Mouse (Mus musculus): ENCODE measurements around the gene Fgfr2. TPM values are rescaled to one million over a fixed set of nuclear protein-coding genes. Genes with fewer than 3 reads are reported as not detected.
A peak's percentile ranks its signal among the peaks of the same experiment; 100 is the strongest.

The Fgfr2 gene
- total RNA-seq, 2 experiments from 2014 or later = 190 to 480 TPM

GRCm38 (mm10) chr7:130977794-130978521 is 2145.2 kb downstream of the Fgfr2 start:
- peak; percentile 88 to 91 for DNase-seq

- peak; percentile 78 to 85 for DNase-seq
Observed at GRCm38 (mm10) chr7:130976305-130976935, 2146.7 kb downstream of the Fgfr2 start.

DNA sequence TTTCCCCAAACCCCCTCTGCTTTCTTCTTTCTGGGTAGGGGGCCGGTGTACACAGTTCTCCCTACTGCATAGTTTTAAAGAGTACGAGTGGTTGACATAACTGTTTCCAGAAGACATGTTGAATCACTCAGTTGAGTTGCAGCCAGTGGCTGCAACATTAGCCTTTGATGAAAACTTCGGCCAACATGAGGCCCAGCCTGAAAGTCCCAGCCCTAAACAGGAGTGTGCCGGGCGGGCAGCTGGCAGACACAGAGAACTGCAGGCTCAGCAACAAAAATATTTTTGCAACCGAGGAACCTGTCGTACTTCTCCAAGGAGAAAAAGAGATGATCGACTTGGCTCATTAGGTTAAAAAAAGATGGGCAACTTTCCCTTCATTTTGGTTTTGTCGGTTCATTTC is 2150.4 kb downstream of the Fgfr2 start:
- DNase-seq = no peak

DNA sequence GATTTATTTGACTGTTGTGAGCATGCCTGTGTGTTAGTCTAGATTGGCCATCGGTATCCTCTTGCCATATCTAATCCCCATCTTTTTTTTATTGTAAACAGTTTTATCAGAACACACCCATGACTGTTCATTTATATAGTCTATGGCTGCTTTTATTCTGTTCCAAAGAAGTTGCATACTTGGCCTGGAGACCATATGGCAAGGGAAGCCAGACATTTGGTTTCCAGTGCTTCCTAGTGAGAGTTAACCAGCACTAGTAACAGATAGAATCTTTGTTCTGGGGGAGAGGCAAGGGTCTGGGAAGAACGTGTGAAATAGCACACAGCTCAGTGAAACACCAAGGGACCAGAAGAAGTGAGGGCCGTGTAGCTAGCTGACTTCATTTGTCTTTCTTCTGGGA is 2153.6 kb downstream of the Fgfr2 start:
- DNase-seq = no peak

DNA sequence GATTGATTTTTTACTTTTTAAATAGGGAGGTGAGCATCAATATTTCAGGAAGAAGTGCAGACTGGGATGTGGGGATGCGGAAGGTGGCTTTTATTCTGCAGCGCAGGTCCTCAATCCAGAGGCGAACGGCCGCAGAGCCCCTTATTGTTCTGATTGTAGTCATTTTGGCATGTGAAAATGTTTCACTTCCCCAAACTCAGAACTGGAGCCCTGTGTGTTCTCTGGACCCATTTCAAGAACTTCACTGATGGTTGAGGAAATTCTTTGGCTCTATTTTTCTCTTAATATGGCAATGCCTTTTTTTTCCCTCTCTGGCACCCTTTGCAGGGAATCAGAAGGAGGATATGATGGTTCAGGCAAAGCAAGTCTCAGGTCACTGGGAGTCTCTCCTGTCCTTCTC is 2154.1 kb downstream of the Fgfr2 start:
- no peak for DNase-seq

DNA sequence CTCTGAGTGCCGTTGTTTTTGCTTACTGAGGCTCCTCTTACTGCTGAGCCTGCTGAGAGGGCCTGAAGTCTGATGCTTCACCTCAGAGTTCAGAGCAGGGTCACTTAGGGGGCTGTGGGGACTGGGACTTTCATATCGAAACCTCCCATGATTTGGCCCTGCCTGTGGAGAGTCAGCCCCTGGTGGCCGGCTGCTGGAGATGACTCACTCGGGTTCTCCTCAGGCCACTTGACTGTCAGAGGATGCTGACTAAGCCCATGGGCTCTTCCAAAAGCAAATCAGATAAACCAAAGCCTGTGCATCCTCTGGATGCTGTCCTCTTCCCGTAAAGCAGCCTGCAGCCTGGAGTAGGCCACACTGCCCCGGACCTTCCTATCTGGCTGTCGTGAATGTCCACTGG is 2154.6 kb downstream of the Fgfr2 start:
- peak; percentile 73 to 77 for DNase-seq

- DNase-seq = no peak
Observed at GRCm38 (mm10) chr7:130967901-130968300, 2155.2 kb downstream of the Fgfr2 start.

GRCm38 (mm10) chr7:130966876-130967275 is 2156.3 kb downstream of the Fgfr2 start:
- no peak for DNase-seq

DNA sequence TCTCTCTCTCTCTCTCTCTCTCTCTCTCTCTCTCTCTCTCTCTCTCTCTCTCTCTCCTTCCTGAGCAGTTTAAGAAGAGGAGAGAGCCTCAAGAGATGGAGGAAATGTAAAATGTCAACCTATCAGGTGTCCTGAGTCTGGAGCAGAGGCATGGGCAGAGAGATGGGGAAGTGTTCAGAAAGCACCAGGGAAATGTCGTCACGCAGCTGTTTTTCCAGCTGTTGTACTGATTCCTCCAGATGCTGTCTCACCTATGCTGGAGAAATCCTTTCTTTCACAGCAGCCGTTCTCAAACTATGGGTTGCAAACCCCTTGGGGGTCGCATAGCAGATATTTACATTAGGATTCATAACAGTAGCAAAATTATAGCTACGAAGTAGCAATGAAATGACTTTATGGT is 2156.7 kb downstream of the Fgfr2 start:
- no peak for DNase-seq

GRCm38 (mm10) chr7:130965909-130966365 is 2157.2 kb downstream of the Fgfr2 start:
- DNase-seq = no peak

DNA sequence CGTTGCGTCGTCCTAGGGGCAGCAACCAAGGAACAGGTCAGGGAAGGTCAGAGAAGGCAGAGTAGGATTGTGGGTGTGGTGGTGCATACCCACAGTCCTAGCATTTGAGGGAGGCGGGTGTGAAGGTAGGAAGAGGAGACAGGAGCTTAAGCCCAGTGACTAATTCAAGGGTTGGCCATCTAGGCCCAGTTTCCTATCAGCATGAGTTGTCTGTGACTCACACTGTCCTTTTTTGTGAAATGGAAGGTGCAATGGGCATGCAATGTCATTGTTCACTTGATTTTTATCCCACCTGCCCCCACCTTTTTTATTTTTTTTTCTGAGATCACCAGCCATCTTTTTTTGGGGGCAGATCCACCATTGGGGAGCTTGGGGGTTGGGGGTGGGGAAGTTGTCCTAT is 2157.8 kb downstream of the Fgfr2 start:
- DNase-seq = no peak

DNA sequence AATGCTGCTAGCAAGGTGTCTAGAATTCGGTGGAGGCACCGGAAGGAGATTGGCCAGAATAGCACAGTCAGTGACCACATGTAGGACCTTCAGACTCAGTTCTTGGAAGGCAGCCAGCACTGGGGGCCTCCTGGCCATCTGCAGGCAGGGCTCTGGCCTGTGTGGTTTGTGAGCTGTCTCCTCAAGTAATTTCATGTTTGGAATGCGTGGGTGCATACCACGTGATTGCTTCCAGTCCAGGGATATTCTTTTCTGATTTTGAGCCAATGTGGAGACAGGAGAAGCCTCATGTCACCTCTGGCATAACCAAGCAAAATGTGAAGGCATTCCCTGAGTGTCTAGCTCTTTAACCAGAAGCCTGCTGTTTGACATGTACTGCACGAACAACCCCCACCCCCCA is 2158.5 kb downstream of the Fgfr2 start:
- DNase-seq = peak; percentile 75 to 83

DNA sequence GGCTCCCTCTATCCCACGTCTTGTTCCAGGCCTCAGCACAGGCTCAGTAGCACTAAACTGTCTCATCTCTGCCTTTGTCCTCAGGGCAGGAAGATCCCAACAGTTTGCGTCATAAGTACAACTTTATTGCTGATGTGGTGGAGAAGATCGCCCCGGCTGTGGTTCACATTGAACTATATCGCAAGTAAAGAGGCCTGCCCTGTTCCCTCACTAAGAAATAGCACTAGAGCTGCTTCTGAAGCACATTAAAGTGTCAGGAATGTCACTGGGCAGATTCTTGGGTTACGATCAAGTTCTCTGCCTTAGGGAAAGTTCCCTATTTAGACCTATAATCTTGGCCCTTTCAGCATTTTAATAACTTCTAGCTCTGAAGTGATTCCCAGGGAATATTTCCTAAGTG is 2161.7 kb downstream of the Fgfr2 start:
- DNase-seq = no peak

- peak in 1 of 2 experiments; percentile 31 for DNase-seq
Observed at GRCm38 (mm10) chr7:130959868-130960267, 2163.3 kb downstream of the Fgfr2 start.

DNA sequence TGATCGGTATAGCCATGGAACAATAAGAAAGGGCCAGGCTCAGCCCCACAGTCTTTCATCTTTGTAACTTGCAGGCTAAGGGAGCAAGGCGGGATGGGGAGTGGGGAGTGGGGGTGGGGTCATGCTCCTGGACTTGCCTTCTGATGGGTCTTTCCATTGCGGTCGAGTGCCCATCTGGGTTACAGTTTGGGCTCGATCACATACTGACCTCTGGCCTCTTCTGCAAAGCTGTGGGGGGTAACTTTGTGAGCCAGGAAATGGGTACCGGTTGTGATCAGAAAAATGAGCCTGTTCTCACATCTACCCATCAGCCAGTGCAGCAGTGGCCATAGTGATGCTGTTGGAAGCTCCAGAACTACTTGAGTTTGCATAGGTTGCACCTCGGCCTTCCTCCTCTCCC is 2164.6 kb downstream of the Fgfr2 start:
- DNase-seq = no peak

DNA sequence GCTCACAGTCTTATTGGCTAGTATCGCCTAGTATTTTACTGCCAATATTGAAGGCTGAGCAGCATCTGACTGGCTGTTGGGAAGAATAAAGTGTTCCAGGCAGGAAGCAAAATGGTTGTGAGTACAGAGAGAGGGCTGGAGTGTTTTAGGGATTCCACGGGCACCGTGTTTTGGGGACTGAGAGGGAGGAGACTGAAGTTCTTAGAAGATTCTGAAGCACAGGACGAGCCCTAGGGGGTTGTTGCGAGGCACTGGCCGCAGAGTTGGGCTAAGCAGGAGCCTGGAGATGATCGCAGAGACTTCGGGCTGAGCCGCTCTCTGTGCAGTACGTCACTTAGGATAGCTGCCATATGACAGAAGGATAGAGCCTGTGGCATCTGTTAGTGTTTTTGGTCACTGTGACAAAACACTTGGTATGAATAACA is 2169.0 kb downstream of the Fgfr2 start:
- no peak for DNase-seq

- no peak for DNase-seq
Observed at GRCm38 (mm10) chr7:130953376-130953775, 2169.8 kb downstream of the Fgfr2 start.

GRCm38 (mm10) chr7:130951004-130951403 is 2172.1 kb downstream of the Fgfr2 start:
- peak in 1 of 2 experiments; percentile 34 for DNase-seq

DNA sequence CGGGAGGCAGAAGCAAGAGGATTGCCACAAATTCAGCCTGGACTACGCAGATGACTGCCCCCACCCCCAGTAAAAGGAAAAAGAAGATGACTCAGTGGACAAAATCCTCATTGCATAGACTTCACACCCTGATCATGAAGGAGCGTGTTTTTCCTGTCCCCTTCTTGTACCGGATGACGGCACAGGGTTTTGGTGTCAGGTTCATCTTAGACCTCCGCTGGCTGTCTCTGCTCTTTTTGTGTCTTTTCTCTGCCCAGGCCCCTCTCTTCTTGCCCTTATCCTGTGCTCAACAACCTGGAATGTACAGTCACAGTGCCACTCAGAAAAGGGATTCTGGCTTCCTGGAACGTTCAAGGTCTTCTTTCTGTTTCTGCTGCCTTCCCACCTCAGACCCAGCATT is 2172.7 kb downstream of the Fgfr2 start:
- no peak for DNase-seq

- peak; percentile 57 to 67 for DNase-seq
Observed at GRCm38 (mm10) chr7:130949331-130949751, 2173.8 kb downstream of the Fgfr2 start.

DNA sequence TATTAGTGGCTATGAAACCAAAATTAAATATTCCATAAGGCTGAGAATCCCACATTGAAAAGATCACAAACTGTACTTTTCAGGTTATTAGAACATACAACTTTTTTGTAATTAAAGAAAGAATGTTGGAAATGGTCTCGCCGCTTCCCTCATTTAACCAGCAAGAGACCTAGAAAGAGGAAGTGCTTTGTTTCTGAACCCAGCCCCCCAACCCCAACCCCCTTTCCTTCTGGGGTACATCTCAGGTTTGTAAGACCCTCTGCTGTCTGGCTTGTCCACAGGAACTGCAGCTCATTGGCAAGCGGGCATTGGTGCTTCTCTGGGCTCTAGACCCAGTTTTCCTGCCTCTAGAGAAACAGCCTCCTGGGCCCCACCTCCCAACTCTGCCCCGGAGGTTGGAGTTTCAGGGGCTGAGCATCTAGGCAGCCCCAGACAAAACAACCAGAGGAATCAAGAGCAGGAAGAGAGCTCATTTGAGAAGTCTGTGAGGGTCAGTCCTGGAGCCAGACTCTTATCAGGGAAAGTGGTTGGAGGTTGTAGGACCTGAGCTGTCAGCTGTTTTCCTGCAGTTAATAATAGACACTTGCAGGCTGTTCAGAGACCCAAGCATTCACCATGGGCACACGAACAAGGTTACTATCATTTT is 2174.5 kb downstream of the Fgfr2 start:
- no peak for DNase-seq

- no peak for DNase-seq
Observed at GRCm38 (mm10) chr7:130946303-130946702, 2176.8 kb downstream of the Fgfr2 start.

DNA sequence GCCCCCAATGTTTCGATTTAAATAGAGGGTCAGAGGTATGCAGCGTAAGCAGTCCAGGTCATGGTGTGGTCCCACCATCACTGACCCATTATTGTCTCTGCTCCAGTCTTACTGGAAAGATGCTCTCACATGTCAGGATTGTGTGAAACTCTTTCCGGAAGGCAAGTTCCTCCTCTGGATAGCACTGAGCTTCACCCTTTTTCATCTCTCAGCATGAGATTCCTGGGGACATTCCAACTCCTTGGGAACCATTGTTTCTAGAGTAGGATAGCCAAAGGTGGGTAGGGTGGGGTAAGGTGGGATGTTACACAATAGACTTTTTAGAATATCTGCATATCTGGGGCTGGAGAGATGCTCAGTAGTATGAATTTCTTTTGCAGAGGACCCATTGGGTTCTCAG is 2177.4 kb downstream of the Fgfr2 start:
- no peak for DNase-seq

All from adrenal gland, postnatal 36 days (tissue).